ENCODE assay signal across 21 mouse cellular contexts in genomic region chr6:65970410-65970809, GRCm38 (mm10). TPM values are rescaled to one million over a fixed set of nuclear protein-coding genes. Genes with fewer than 3 reads are reported as not detected.
DNase-seq lines count a peak whose midpoint lies in the region; ATAC-seq lines count a peak whose summit lies in the region.
"Had no signal": no experiment of that assay in that cellular context is flagged by ENCODE, and none has a peak within 500 bp of the region (broad histone marks: within the 10 kb centered on the region; RNA-seq: fewer than 3 reads in every experiment).

No protein-coding gene starts in this region.

- WGBS in forebrain, embryonic 13.5 days, result 90% methylated on average over 9 of the region's 9 CpGs
- 82% methylated on average over 9 of the region's 9 CpGs for WGBS in forebrain, embryonic 11.5 days
- 65% methylated on average over 9 of the region's 9 CpGs for WGBS in neural tube, embryonic 13.5 days

- no peaks in the 10 kb centered on the region for H3K9me3 ChIP-seq in forebrain, embryonic 13.5 days (replicated peaks)
- H3K9me3 ChIP-seq in forebrain, embryonic 11.5 days (ENCODE audit: control insufficient read depth, low read length), result no peaks in the 10 kb centered on the region
- H3K9me3 ChIP-seq in neural tube, embryonic 13.5 days, result no peaks in the 10 kb centered on the region; the same call in 1 of the 2 replicates
- H3K9me3 ChIP-seq: embryonic facial prominence, embryonic 15.5 days; limb, embryonic 15.5 days had no signal

- intact Hi-C loops in left cerebral cortex, postnatal 36 days (cut with DNase I), result no loop called here

- peak; percentile 51; the same call in 1 of the 2 replicates for ATAC-seq in forebrain, embryonic 13.5 days
- no peak for ATAC-seq in forebrain, embryonic 11.5 days (replicated peaks; ENCODE audit: low FRiP score)
- ATAC-seq in neural tube, embryonic 13.5 days (ENCODE audit: low read depth), result peak; percentile 88
- ATAC-seq: inflammation-experienced regulatory T-cells, adult 6 months; liver, postnatal 0 days; Patski had no signal

- H3K4me2 ChIP-seq in forebrain, embryonic 13.5 days, result no peak overlapping the region
- no peak overlapping the region for H3K4me2 ChIP-seq in forebrain, embryonic 11.5 days (ENCODE audit: low read depth, low read length, severe bottlenecking)
- H3K4me2 ChIP-seq in neural tube, embryonic 13.5 days, result no peak overlapping the region
- H3K4me2 ChIP-seq: embryonic facial prominence, embryonic 15.5 days; limb, embryonic 15.5 days had no signal

- no peaks in the 10 kb centered on the region for H3K27me3 ChIP-seq in forebrain, embryonic 13.5 days
- H3K27me3 ChIP-seq in forebrain, embryonic 11.5 days (ENCODE audit: control insufficient read depth, insufficient read depth, low read length), result no peaks in the 10 kb centered on the region
- H3K27me3 ChIP-seq in neural tube, embryonic 13.5 days, result no peaks in the 10 kb centered on the region
- H3K27me3 ChIP-seq: embryonic facial prominence, embryonic 15.5 days; limb, embryonic 15.5 days had no signal

- DNase-seq in forebrain, embryonic 11.5 days (ENCODE audit: low spot score), result no peak
- peak; percentile 34 for DNase-seq in thymus, postnatal 0 days (ENCODE audit: low spot score)
- no peak for DNase-seq in thymus, postnatal 4 days
- no peak for DNase-seq in ovary, adult 18-20 months (ENCODE audit: low spot score)
- no peak for DNase-seq in left cerebral cortex, postnatal 36 days (ENCODE audit: low spot score in 2 of 2)
- DNase-seq in embryo, embryonic 9.5 days (ENCODE audit: extremely low spot score), result no peak
- DNase-seq: cerebellum, adult 11 months; gastrocnemius, postnatal 10 days; liver, postnatal 0 days; lung, postnatal 4 days had no signal

- H3K4me3 ChIP-seq in forebrain, embryonic 13.5 days, result no peak overlapping the region
- no peak overlapping the region for H3K4me3 ChIP-seq in forebrain, embryonic 11.5 days (ENCODE audit: low read depth, low read length)
- no peak overlapping the region for H3K4me3 ChIP-seq in neural tube, embryonic 13.5 days
- H3K4me3 ChIP-seq: embryonic facial prominence, embryonic 15.5 days; limb, embryonic 15.5 days had no signal

- no peak overlapping the region for H3K27ac ChIP-seq in forebrain, embryonic 13.5 days
- no peak overlapping the region for H3K27ac ChIP-seq in forebrain, embryonic 11.5 days (ENCODE audit: low read depth, low read length)
- H3K27ac ChIP-seq in neural tube, embryonic 13.5 days (replicated peaks), result no peak overlapping the region; the same call in 1 of the 2 replicates
- H3K27ac ChIP-seq: embryonic facial prominence, embryonic 15.5 days; limb, embryonic 15.5 days had no signal

- H3K36me3 ChIP-seq in forebrain, embryonic 13.5 days (ENCODE audit: poor library complexity, severe bottlenecking), result no peaks in the 10 kb centered on the region
- H3K36me3 ChIP-seq in forebrain, embryonic 11.5 days (ENCODE audit: control insufficient read depth, insufficient read depth, low read length), result no peaks in the 10 kb centered on the region
- H3K36me3 ChIP-seq in neural tube, embryonic 13.5 days, result no peaks in the 10 kb centered on the region
- H3K36me3 ChIP-seq: embryonic facial prominence, embryonic 15.5 days; limb, embryonic 15.5 days had no signal

- no peaks in the 10 kb centered on the region for H3K4me1 ChIP-seq in forebrain, embryonic 13.5 days
- no peaks in the 10 kb centered on the region; the same call in 1 of the 2 replicates for H3K4me1 ChIP-seq in forebrain, embryonic 11.5 days (replicated peaks; ENCODE audit: control insufficient read depth, insufficient read depth, low read length)
- H3K4me1 ChIP-seq in neural tube, embryonic 13.5 days (replicated peaks), result peaks cover 10% of the 10 kb centered on the region
- H3K4me1 ChIP-seq: embryonic facial prominence, embryonic 15.5 days; limb, embryonic 15.5 days had no signal

- no peak overlapping the region for H3K9ac ChIP-seq in forebrain, embryonic 13.5 days
- H3K9ac ChIP-seq in forebrain, embryonic 11.5 days (ENCODE audit: low read length), result no peak overlapping the region
- H3K9ac ChIP-seq in neural tube, embryonic 13.5 days, result no peak overlapping the region
- H3K9ac ChIP-seq: embryonic facial prominence, embryonic 15.5 days; limb, embryonic 15.5 days; liver, postnatal 0 days had no signal

RNA-seq across cellular contexts. Expression of gene 4930544G11Rik, which starts 18.0 kb away (rescaled TPM):
- not detected in 2 replicates for polyA plus RNA-seq in forebrain, embryonic 13.5 days (2015; fragmentation: Nextera tagmentation; extraction: Ambion mirVana)
- not detected in 2 replicates for polyA plus RNA-seq in forebrain, embryonic 11.5 days (2014; fragmentation: Nextera tagmentation; extraction: Ambion mirVana)
- not detected in 2 replicates for polyA plus RNA-seq in thymus, postnatal 0 days (2015; fragmentation: Nextera tagmentation; extraction: Ambion mirVana)
- not detected in 2 replicates for polyA plus RNA-seq in neural tube, embryonic 13.5 days (2015; fragmentation: Nextera tagmentation; extraction: Ambion mirVana)
- total RNA-seq in left cerebral cortex, postnatal 36 days (2021), result not detected
- total RNA-seq: gastrocnemius, postnatal 10 days; heart, adult 8-10 months; layer of hippocampus, adult 8-10 months; left cerebral cortex, postnatal 10 days had no signal
- polyA plus RNA-seq: embryonic facial prominence, embryonic 15.5 days; heart, postnatal 0 days; inflammation-experienced regulatory T-cells, adult 6 months; kidney, embryonic 16.5 days; limb, embryonic 15.5 days; liver, postnatal 0 days; Patski had no signal
